Mouse (Mus musculus) E14TG2a.4 (cell line): ENCODE results near the gene Tpcn1.

Experiments
- CTCF ChIP-seq: conservative IDR thresholded peaks from 2 replicates; pipeline ENCODE4 v1.5.1; 2014; ENCODE audit warnings: low read length
- NANOG ChIP-seq: IDR thresholded peaks from 2 replicates; pipeline ENCODE4 v1.6.1; 2014; ENCODE audit warnings: borderline replicate concordance, low read length, mixed read lengths

GRCm38 (mm10) chr5:120550137-120550536 is 38.3 kb downstream of the Tpcn1 start:
- TF ChIP-seq CTCF (no peak), NANOG (no peak)
